Mouse (Mus musculus) cerebellum, postnatal 25 days (tissue): Measurements from ENCODE around the gene Dlg2.
"Not testable (repeated sequence)": the region's sequence is repeated elsewhere in the genome, so short reads cannot be mapped to it uniquely, and the experiment has no call there.

Experiments
- DNase-seq, 2 experiments: peaks; one replicate each; pipeline ENCODE4 v3.0.0; 2021; ENCODE audit warnings: mixed read lengths in 2 of 2

The Dlg2 gene

GRCm38 (mm10) chr7:90843345-90844293, 367.1 kb downstream of the Dlg2 start:
- DNase-seq, result peak in 1 of 2 experiments; percentile 2

- not testable (repeated sequence) for DNase-seq
Observed at GRCm38 (mm10) chr7:90876796-90877195, 400.3 kb downstream of the Dlg2 start.

- DNase-seq, result no peak
Observed at GRCm38 (mm10) chr7:90882740-90883139, 406.3 kb downstream of the Dlg2 start.

DNA sequence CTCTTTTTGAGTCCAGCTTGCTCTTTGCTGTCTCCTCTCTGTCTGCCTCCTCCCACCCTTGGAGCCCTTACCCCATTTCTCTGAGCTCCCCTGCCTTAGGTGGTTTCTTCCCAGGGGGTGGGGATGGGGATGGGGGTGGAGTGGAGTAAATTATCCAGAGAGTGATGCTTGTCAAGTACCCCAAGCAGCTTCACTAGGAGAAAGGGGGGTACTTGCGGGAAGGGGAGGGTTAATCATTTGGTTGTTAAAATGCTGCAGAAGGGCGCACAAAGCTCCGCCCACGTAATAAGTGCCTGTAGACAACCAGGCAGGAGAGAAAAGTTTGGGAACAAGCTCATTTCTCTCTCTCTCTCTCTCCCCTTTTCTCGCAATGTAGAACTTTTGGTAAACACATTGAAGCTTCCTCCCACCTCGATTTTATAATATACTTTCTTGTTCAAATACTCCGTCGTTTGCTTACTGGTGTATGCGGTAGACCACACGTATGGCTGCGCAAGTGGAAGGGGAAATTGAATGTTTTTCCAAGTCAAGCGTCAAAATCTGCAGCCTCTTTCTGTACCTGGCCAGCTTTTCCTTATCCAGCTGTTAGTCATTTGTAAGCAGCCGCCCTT, 410.0 kb downstream of the Dlg2 start:
- no peak for DNase-seq

DNA sequence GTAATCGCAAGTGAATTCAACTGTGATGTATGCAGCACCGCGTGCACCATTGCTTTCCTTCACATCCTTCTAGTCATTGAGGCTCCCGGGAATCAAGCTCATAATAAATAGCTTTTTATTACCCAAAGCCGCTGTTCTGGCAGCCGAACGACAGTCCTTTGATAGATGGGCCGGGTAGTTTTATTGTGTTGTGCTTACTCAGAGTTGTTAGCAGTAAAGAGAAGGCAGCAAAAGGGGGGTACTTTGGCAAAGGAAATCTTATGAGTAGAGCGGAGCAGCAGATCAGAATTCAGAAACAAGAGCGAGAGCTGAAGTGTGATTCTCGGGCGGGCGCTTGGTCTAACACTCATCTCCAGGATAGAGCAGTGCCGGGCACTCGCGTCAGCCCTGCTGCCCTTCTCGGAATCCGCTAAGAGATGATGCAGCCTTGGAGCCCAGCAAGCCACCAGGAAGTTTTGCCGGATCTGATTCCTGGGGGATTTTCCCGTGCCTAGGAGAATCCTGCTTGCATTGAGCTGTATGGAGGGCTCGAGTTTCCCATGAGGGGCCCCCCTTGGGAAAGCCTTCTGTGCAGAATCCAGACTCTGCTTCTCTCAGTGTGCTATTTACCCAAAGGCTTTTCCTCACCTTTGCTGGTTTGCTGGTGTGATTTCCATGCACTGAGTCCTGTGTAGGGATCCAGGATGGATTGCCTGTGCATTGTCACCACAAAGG, 410.7 kb downstream of the Dlg2 start:
- DNase-seq, result peak; percentile 49 to 54

DNA sequence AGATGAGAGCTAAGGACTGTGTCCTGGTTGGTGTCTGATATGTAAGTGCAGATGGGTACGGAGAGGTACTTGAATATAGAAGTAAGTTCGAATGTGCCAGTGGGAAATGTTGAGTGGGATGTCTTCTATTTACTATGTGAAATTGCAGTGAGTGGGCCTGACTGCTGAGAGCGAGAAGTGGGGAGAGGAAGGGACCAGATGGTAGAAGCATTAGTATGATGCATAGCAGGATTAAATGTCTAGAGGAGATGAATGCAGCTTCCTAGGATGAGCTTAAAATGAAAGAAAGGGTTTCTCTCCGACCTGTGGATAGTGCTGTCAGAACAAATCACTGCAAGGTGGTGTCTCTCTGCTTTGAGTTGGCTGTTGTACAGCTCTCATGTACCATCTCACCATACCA, 451.0 kb downstream of the Dlg2 start:
- peak; percentile 3 to 6 for DNase-seq

DNA sequence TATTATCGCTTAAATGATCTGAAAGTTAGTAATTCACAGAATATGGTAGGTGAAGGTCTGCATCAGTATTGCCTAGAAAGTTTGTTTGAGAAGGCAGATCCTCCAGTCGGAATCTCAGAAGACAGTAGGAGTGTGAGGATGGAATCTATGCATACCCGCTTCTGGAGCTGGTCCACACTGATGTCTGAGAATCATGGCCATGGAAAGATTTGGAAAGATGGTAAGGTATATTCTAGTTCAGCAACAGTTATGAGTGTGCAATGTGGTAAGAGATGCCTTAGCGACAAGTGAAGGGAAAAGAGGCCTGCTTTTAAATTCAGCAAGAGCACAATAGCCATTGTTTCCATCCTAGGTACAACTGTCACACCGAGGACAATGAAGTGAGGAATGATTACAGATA, 464.3 kb downstream of the Dlg2 start:
- DNase-seq, result no peak

- DNase-seq, result no peak
Observed at GRCm38 (mm10) chr7:90947073-90947472, 470.6 kb downstream of the Dlg2 start.

DNA sequence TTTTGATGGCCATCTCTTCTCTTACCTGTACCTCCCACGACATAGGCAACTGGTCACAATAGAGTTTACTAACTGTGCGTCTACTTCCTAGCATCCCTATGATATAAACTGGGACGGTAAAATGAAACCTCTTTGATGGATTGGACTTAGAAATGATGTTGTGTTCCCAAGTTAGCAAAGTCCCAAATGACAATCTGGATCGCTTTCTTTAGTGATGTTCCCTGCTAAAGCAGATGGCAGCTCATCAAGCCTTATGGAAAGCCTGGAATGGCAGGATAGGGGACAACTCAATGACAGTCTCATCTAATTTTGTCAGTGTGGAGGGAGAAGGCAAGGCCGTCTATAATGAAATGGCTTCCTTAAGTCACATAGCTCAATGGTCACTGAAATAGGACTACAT, 472.7 kb downstream of the Dlg2 start:
- DNase-seq, result no peak

- no peak for DNase-seq
Observed at GRCm38 (mm10) chr7:90977241-90977640, 500.8 kb downstream of the Dlg2 start.

GRCm38 (mm10) chr7:90982069-90982468, 505.6 kb downstream of the Dlg2 start:
- DNase-seq, result no peak

DNA sequence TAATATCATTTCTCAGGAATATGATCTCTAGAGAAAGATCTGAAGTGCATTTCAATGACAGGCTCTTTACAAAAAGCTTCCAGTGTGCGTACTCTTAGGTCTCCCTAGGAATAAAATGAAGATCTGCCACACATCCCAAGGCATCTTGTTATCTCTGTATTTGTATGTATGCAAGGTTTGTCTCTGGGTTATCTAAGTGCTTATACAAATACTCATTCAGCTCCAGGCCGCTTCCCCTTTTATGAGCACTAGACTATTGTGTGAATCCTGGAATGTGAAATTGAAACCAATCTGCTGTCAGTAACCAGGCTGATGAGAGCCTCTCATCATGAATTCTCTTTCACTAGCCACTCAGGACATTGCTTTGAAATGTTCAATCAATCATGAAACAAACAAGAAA, 534.2 kb downstream of the Dlg2 start:
- no peak for DNase-seq

DNA sequence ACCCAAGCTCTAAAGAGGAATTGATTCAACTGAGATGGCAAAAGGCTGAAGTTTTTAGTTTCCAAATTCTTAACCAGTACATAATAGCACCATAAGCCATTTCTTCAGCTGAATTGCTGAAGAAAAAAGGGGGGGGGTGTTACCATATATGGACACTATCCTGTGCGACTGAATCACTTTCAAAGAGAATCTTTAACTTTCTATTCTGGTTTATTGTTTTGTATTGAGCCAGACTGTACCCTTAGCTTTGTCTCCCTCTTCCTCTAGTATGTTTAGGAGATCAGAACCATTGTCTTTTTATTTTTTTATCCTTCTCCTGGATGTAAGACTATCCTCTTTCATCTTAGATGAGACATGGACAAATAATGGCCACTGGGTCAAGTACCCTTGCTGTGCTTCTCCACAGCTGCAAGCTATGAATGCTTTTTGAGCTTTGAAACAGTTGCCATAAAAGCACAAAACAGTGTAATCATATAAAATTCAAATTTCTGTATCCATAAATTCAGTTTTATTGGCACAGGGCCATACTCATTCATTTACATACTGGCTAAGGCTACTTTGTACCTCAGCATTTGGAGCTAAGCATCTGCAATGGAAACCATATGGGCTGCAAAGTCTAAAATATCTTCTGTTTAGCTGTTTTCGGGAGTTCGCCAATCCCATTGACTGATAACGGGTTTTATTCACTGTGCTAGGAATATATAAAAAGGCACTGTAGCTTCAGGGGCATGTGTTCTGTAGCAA, 568.7 kb downstream of the Dlg2 start:
- DNase-seq, result no peak

- no peak for DNase-seq
Observed at GRCm38 (mm10) chr7:91045742-91046098, 569.2 kb downstream of the Dlg2 start.

DNA sequence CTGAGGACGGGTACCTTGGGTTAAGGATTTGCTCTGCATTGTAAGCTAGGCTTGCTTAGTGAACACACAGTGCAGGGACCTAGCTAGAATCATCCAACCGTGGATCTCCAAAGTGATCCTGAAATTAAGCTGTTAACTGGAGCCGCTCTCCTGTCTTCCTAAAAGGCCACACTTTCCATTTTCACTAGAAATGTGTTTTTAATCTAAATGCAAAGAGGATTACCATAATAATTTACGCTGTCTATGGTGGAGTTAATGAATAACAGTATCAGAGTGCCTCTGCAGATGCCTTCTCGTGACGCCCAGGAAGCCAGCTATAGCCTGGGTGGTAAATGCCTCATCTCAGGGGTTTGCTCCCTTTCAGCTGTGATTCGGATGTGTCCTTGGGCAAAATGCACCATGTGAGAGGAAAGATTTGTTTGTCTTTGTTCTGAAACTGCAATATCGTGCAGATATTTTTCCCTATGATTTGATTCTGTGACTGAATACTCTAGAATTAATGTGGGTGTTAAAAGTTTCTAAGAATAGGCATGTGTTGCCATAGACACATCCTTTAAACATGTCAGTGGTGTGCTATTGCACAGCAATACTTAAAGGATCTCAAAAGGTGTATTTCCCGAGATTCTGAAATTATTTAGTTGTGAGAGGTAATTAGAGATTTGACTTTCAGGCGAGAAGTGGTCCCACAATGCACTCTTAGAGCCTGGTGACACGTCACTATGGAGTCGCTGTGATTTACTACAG, 587.0 kb downstream of the Dlg2 start:
- DNase-seq, result no peak

DNA sequence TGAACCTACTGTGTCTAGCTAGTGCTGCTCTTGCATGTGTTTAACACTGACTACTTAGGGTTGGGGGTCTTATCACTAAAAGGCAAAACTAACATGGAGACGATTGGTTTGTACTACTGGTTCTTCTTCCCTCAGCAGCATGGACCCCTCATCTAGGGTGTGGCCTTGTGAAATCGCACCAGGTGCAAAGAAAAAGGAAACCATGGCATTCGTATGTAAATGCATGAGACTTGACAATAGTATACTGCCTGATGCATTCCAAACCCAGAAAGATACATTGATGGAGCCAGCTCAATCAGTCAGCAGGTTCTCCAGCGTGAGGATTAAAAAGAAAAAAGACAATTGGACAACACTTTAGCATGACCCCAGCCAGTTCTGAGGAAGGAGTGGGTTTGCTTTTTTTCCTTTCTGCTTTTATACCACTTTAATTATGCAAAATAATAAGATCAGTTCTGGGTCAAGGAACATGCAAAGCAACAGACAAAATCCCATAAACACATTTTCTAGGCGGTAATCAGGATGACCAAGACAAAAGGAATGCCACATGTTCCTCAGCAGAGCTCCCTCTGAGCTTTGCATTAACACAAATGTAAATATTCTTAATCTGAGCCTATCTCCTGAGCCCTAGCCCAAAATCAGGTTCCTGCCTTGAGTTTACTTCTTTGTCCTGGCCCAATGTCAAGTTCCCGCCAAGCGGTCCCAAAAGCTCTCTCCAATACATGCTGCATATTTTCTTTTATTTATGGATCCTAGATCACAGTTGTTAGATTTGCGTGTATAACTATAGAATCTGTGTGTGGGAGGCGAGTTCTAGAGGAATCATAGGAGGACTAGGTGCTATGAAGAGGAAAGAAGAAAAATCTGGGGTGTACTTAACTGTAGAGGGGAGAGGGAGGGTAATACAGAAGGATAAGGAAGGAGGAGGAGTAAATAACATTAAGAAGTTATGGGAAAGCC, 595.6 kb downstream of the Dlg2 start:
- DNase-seq, result no peak

DNA sequence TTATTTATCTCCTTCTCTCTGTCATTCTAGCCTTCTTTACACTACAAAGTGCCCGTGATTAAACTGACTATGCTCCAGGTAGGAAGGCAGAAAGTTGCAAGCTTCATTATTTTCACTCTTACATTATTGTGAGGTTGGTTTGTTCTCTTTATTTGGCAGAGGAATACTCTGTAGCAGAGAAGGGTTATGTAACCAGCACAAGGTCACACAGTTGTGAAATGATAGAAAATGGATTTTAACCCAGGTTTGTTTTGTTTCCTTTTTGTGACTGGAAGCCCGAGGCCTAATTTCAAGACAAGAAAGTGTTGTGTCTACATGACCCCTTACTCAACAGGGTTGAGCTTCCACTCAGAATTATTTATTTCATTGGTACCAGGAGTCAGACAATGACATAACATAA, 609.6 kb downstream of the Dlg2 start:
- DNase-seq, result no peak

DNA sequence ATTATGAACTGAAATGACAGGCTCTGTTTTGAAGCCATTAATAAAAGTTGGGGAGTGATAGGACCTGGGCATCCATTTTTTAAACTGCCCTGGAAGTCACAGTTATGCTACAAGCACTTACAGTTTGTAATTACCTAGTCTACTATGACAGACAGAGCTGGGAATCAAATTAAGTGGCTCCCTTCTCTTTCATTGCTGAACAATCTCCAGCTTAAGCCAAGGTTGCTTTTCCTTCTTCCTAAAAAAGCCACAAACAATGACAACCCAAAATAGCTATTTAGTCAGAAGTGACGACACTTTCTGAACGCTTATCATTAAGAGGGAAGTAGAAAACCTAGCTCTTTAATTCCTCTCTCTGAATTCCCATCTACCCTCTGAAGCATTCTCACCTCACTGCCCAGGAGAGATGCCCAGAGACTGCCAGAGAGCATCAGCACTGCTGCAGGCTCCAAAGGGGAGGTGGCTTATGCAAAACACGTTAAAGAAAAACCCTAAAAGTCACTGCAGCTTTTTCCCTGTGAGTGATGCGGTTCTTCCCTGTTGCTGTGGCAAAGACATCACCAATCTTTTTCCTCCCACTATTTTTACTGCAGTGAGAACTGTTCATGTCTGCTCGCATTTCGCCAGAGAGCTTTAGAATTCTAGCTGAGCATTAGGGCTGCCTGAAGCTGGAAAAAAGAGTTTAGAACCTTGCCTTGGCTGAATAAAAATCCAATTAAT, 612.9 kb downstream of the Dlg2 start:
- DNase-seq, result no peak

DNA sequence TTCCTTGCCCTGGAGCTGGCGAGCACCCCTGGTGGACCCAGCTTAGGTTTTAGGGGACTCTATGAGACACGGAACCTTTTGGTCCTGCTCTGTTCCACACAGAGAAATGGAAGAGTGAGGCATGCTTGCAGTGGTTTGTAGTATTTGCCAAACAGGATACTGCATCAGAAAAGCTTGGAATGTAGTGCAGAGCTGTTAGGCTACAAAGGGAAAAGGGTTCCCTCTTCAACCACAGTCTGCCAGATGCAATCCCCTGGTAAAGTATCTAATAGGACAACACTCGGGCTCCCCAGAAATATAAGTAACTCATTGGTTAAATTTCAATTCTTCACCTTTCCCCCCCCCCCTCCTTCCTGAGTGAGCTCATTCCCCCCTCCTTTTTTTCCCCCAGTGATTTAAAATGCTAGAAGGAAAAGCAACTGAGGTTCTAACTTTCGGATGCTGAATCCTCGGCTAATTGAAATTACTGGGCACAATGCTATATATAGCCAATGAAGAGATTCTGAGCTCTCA, 613.9 kb downstream of the Dlg2 start:
- no peak for DNase-seq
